Comparison of ENCODE assay signal across 9 mouse cellular contexts in genomic region chr2:160327167-160327566, GRCm38 (mm10). TPM values are rescaled to one million over a fixed set of nuclear protein-coding genes. Genes with fewer than 3 reads are reported as not detected.
A peak's percentile ranks its signal among the peaks of the same experiment; 100 is the strongest.
DNase-seq lines count a peak whose midpoint lies in the region; ATAC-seq and TF ChIP-seq lines count a peak whose summit lies in the region.
"Had no signal": no experiment of that assay in that cellular context is flagged by ENCODE, and none has a peak within 500 bp of the region (broad histone marks: within the 10 kb centered on the region; RNA-seq: fewer than 3 reads in every experiment).

No protein-coding gene starts in this region.

- no peaks in the 10 kb centered on the region for H3K9me3 ChIP-seq in intestine, embryonic 16.5 days (ENCODE audit: control insufficient read depth, low read length)
- no peaks in the 10 kb centered on the region for H3K9me3 ChIP-seq in liver, postnatal 0 days (ENCODE audit: low read length)
- H3K9me3 ChIP-seq in hindbrain, embryonic 12.5 days (replicated peaks), result no peaks in the 10 kb centered on the region
- H3K9me3 ChIP-seq: megakaryocyte, embryonic 14.5 days had no signal

- H3K4me3 ChIP-seq in intestine, embryonic 16.5 days (ENCODE audit: low read length), result peak overlapping the region; percentile 21
- H3K4me3 ChIP-seq in liver, postnatal 0 days (ENCODE audit: low read depth, low read length), result no peak overlapping the region
- no peak overlapping the region for H3K4me3 ChIP-seq in hindbrain, embryonic 12.5 days
- H3K4me3 ChIP-seq: megakaryocyte, embryonic 14.5 days had no signal

- TF ChIP-seq CTCF in liver, postnatal 0 days (IDR thresholded peaks at IDR 0.05; ENCODE audit: low read depth), result no peak

- H3K4me2 ChIP-seq in intestine, embryonic 16.5 days (ENCODE audit: low read depth, low read length), result peak overlapping the region; percentile 31; the same call in 1 of the 2 replicates
- H3K4me2 ChIP-seq in liver, postnatal 0 days (ENCODE audit: low read depth, low read length), result no peak overlapping the region; the same call in 1 of the 2 replicates
- H3K4me2 ChIP-seq in hindbrain, embryonic 12.5 days (replicated peaks), result no peak overlapping the region

- WGBS in intestine, embryonic 16.5 days, result 17% methylated on average over 4 of the region's 4 CpGs
- 5% methylated on average over 4 of the region's 4 CpGs for WGBS in liver, postnatal 0 days (ENCODE audit: insufficient replicate concordance)
- WGBS in hindbrain, embryonic 12.5 days, result 47% methylated on average over 4 of the region's 4 CpGs

- no peaks in the 10 kb centered on the region for H3K27me3 ChIP-seq in intestine, embryonic 16.5 days (replicated peaks; ENCODE audit: control insufficient read depth, insufficient read depth, low read length)
- H3K27me3 ChIP-seq in liver, postnatal 0 days (ENCODE audit: insufficient read depth, low read length), result no peaks in the 10 kb centered on the region
- H3K27me3 ChIP-seq in hindbrain, embryonic 12.5 days, result 0 out of 2 replicates have a peak, but pooled peaks cover 2% of the 10 kb centered on the region
- H3K27me3 ChIP-seq: megakaryocyte, embryonic 14.5 days had no signal

- H3K9ac ChIP-seq in intestine, embryonic 16.5 days (ENCODE audit: low read depth, low read length), result peak overlapping the region; percentile 55
- H3K9ac ChIP-seq in liver, postnatal 0 days (replicated peaks), result no peak overlapping the region
- H3K9ac ChIP-seq in hindbrain, embryonic 12.5 days, result no peak overlapping the region

- peak; percentile 61 for ATAC-seq in intestine, embryonic 16.5 days
- peak; percentile 73 for ATAC-seq in liver, postnatal 0 days
- no peak for ATAC-seq in hindbrain, embryonic 12.5 days (ENCODE audit: low FRiP score)

- no peaks in the 10 kb centered on the region for H3K36me3 ChIP-seq in intestine, embryonic 16.5 days (ENCODE audit: control insufficient read depth, insufficient read depth, low read length)
- no peaks in the 10 kb centered on the region for H3K36me3 ChIP-seq in liver, postnatal 0 days (replicated peaks; ENCODE audit: insufficient read depth, low read length)
- no peaks in the 10 kb centered on the region for H3K36me3 ChIP-seq in hindbrain, embryonic 12.5 days

- peak; percentile 16 to 23 for DNase-seq in cerebellum, postnatal 10 days
- DNase-seq in cerebellum, postnatal 4 days (ENCODE audit: low spot score in 2 of 2), result no peak
- peak; percentile 68 to 76 for DNase-seq in adrenal gland, postnatal 36 days
- DNase-seq in liver, postnatal 0 days, result peak; percentile 45
- no peak for DNase-seq in cerebellum, adult 11 months
- no peak for DNase-seq in frontal cortex, postnatal 10 days (ENCODE audit: low spot score in 2 of 2)

- TF ChIP-seq EP300 in liver, postnatal 0 days (IDR thresholded peaks at IDR 0.05; ENCODE audit: low read depth), result no peak

- H3K27ac ChIP-seq in intestine, embryonic 16.5 days (ENCODE audit: low read length), result peak overlapping the region; percentile 46; the same call in 1 of the 2 replicates
- no peak overlapping the region for H3K27ac ChIP-seq in liver, postnatal 0 days (ENCODE audit: low read depth)
- no peak overlapping the region for H3K27ac ChIP-seq in hindbrain, embryonic 12.5 days

- peaks cover 14% of the 10 kb centered on the region for H3K4me1 ChIP-seq in intestine, embryonic 16.5 days (ENCODE audit: control insufficient read depth, insufficient read depth, low read length)
- H3K4me1 ChIP-seq in liver, postnatal 0 days (ENCODE audit: insufficient read depth), result peaks cover 11% of the 10 kb centered on the region; the same call in 1 of the 2 replicates
- peaks cover 7% of the 10 kb centered on the region; the same call in 1 of the 2 replicates for H3K4me1 ChIP-seq in hindbrain, embryonic 12.5 days

RNA-seq across cellular contexts. Expression of gene Gm826, which starts 6.8 kb away (rescaled TPM):
- 1 to 10 TPM in 1 of 2 experiments, under 1 TPM in 1; 0.99 to 1.7 TPM for total RNA-seq in adrenal gland, postnatal 36 days (2021)
- 24.3 and 29.2 TPM in 2 replicates for polyA plus RNA-seq in intestine, embryonic 16.5 days (2015; fragmentation: Nextera tagmentation; extraction: Ambion mirVana)
- 1.2 and 1.6 TPM in 2 replicates for polyA plus RNA-seq in liver, postnatal 0 days (2015; fragmentation: Nextera tagmentation; extraction: Ambion mirVana)
- polyA plus RNA-seq in hindbrain, embryonic 12.5 days (2016; fragmentation: Nextera tagmentation; extraction: Ambion mirVana), result not detected in 2 replicates

RNA-seq across cellular contexts. Expression of gene Mafb, which starts 39.7 kb away (rescaled TPM):
- total RNA-seq in adrenal gland, postnatal 36 days (2021), result 10 to 100 TPM; 15.4 to 17.5 TPM
- 13.2 and 17.4 TPM in 2 replicates for polyA plus RNA-seq in intestine, embryonic 16.5 days (2015; fragmentation: Nextera tagmentation; extraction: Ambion mirVana)
- 9.2 and 11.6 TPM in 2 replicates for polyA plus RNA-seq in liver, postnatal 0 days (2015; fragmentation: Nextera tagmentation; extraction: Ambion mirVana)
- polyA plus RNA-seq in hindbrain, embryonic 12.5 days (2016; fragmentation: Nextera tagmentation; extraction: Ambion mirVana), result 17.9 and 23.9 TPM in 2 replicates

Comparison
In these comparisons a context has a peak if more than half of its experiments do, and no peak if none do; other contexts are left out.
1. DNase-seq: peak in cerebellum, postnatal 10 days (2 of 2), adrenal gland, postnatal 36 days (2 of 2) and liver, postnatal 0 days (single experiment); none in cerebellum, postnatal 4 days (0 of 2), cerebellum, adult 11 months (single experiment) and frontal cortex, postnatal 10 days (0 of 2).